22 mouse cellular contexts compared by ENCODE assay signal in the genomic region with DNA sequence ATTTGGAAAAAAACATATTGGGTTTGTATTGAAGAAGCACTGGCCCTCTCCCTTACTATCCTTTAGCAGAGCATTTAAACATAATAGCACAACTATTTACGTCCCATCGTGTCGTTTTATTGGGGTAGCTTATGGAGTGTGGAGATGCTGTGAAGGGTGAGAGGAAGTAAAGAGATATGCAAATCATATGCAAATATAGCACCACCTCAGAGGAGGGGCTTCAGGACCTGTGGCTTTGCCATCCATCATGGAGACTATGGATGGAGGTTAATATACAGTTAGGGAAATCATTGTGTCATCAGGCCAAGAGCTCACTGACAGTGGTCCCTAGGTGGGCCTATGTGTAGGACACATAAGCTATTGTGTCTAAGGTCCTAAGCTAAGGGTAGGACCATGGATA.
A peak's percentile ranks its signal among the peaks of the same experiment; 100 is the strongest.
DNase-seq lines count a peak whose midpoint lies in the region; ATAC-seq lines count a peak whose summit lies in the region.
"Had no signal": no experiment of that assay in that cellular context is flagged by ENCODE, and none has a peak within 500 bp of the region (broad histone marks: within the 10 kb centered on the region; RNA-seq: fewer than 3 reads in every experiment).

No protein-coding gene starts in this region.

- H3K27me3 ChIP-seq in midbrain, embryonic 11.5 days (ENCODE audit: control insufficient read depth, insufficient read depth, low read length) = no peaks in the 10 kb centered on the region
- no peaks in the 10 kb centered on the region for H3K27me3 ChIP-seq in midbrain, embryonic 16.5 days (ENCODE audit: control insufficient read depth, insufficient read depth, low read depth, low read length)
- H3K27me3 ChIP-seq in embryonic facial prominence, embryonic 10.5 days (replicated peaks; ENCODE audit: low read depth, poor library complexity, severe bottlenecking) = peaks cover 6% of the 10 kb centered on the region; the same call in 1 of the 2 replicates
- H3K27me3 ChIP-seq in forebrain, embryonic 12.5 days = peaks cover 11% of the 10 kb centered on the region; the same call in 1 of the 2 replicates
- H3K27me3 ChIP-seq in hindbrain, embryonic 13.5 days = peaks cover 30% of the 10 kb centered on the region; the same call in 1 of the 2 replicates
- H3K27me3 ChIP-seq: embryonic facial prominence, embryonic 13.5 days; limb, embryonic 13.5 days; liver, embryonic 12.5 days had no signal

- no peak overlapping the region for H3K9ac ChIP-seq in midbrain, embryonic 11.5 days (ENCODE audit: low read length)
- no peak overlapping the region for H3K9ac ChIP-seq in midbrain, embryonic 16.5 days (ENCODE audit: low read depth, low read length)
- H3K9ac ChIP-seq in forebrain, embryonic 12.5 days = no peak overlapping the region
- H3K9ac ChIP-seq in hindbrain, embryonic 13.5 days = no peak overlapping the region
- H3K9ac ChIP-seq: embryonic facial prominence, embryonic 13.5 days; heart, embryonic 15.5 days; limb, embryonic 13.5 days; liver, embryonic 12.5 days; midbrain, embryonic 15.5 days had no signal

- no peak overlapping the region for H3K4me2 ChIP-seq in midbrain, embryonic 11.5 days
- H3K4me2 ChIP-seq in midbrain, embryonic 16.5 days (ENCODE audit: low read length) = no peak overlapping the region
- H3K4me2 ChIP-seq in forebrain, embryonic 12.5 days = 0 out of 2 replicates have a peak overlapping the region, but pooled peaks have one; percentile 0
- H3K4me2 ChIP-seq in hindbrain, embryonic 13.5 days = no peak overlapping the region
- H3K4me2 ChIP-seq: embryonic facial prominence, embryonic 13.5 days; heart, embryonic 15.5 days; limb, embryonic 13.5 days; liver, embryonic 12.5 days; midbrain, embryonic 15.5 days had no signal

- ATAC-seq in midbrain, embryonic 11.5 days (ENCODE audit: low FRiP score) = peak; percentile 40; the same call in 1 of the 2 replicates
- ATAC-seq in midbrain, embryonic 16.5 days = no peak; the same call in 1 of the 2 replicates
- ATAC-seq in forebrain, embryonic 12.5 days (ENCODE audit: low FRiP score) = peak; percentile 62; the same call in 1 of the 2 replicates
- ATAC-seq in hindbrain, embryonic 13.5 days (ENCODE audit: low FRiP score) = no peak
- no peak for ATAC-seq in megakaryocyte progenitor cell, adult 5-6 weeks (replicated peaks; ENCODE audit: poor library complexity)
- ATAC-seq: liver, embryonic 12.5 days had no signal

- no peaks in the 10 kb centered on the region for H3K9me3 ChIP-seq in midbrain, embryonic 11.5 days (ENCODE audit: control insufficient read depth, low read length)
- no peaks in the 10 kb centered on the region for H3K9me3 ChIP-seq in midbrain, embryonic 16.5 days (replicated peaks; ENCODE audit: control insufficient read depth, low read length, poor library complexity, severe bottlenecking)
- peaks cover 6% of the 10 kb centered on the region; the same call in 1 of the 2 replicates for H3K9me3 ChIP-seq in embryonic facial prominence, embryonic 10.5 days
- H3K9me3 ChIP-seq in forebrain, embryonic 12.5 days = no peaks in the 10 kb centered on the region
- H3K9me3 ChIP-seq in hindbrain, embryonic 13.5 days = no peaks in the 10 kb centered on the region
- H3K9me3 ChIP-seq: embryonic facial prominence, embryonic 13.5 days; heart, embryonic 15.5 days; limb, embryonic 13.5 days; liver, embryonic 12.5 days; midbrain, embryonic 15.5 days had no signal

- H3K4me1 ChIP-seq in midbrain, embryonic 11.5 days (ENCODE audit: control insufficient read depth, insufficient read depth, low read length) = peaks cover 8% of the 10 kb centered on the region; the same call in 1 of the 2 replicates
- H3K4me1 ChIP-seq in midbrain, embryonic 16.5 days (ENCODE audit: control insufficient read depth, insufficient read depth, low read length) = peaks cover 5% of the 10 kb centered on the region; the same call in 1 of the 2 replicates
- H3K4me1 ChIP-seq in embryonic facial prominence, embryonic 10.5 days = peaks cover 42% of the 10 kb centered on the region
- peaks cover 49% of the 10 kb centered on the region for H3K4me1 ChIP-seq in forebrain, embryonic 12.5 days
- H3K4me1 ChIP-seq in hindbrain, embryonic 13.5 days (replicated peaks) = peaks cover 38% of the 10 kb centered on the region
- H3K4me1 ChIP-seq: heart, embryonic 15.5 days; liver, embryonic 12.5 days had no signal

- no peak for DNase-seq in midbrain, embryonic 11.5 days (ENCODE audit: low spot score, missing footprints)
- no peak for DNase-seq in embryonic facial prominence, embryonic 10.5 days (ENCODE audit: low spot score)
- DNase-seq in testis, postnatal 14 days (ENCODE audit: low spot score) = no peak
- DNase-seq: adrenal gland, adult 8-10 months; cerebellum, adult 11-12 months; cerebellum, postnatal 14 days; heart, postnatal 36 days; kidney, adult 2 months; kidney, postnatal 10 days; lung, adult 18-20 months; lung, postnatal 10 days; thymus, postnatal 14 days had no signal

- H3K4me3 ChIP-seq in midbrain, embryonic 11.5 days (ENCODE audit: low read depth, low read length) = no peak overlapping the region
- no peak overlapping the region for H3K4me3 ChIP-seq in midbrain, embryonic 16.5 days (ENCODE audit: low read depth, low read length)
- H3K4me3 ChIP-seq in embryonic facial prominence, embryonic 10.5 days = no peak overlapping the region
- H3K4me3 ChIP-seq in forebrain, embryonic 12.5 days (replicated peaks) = no peak overlapping the region
- H3K4me3 ChIP-seq in hindbrain, embryonic 13.5 days = no peak overlapping the region
- H3K4me3 ChIP-seq: embryonic facial prominence, embryonic 13.5 days; erythroblast, embryonic 14.5 days; heart, embryonic 15.5 days; limb, embryonic 13.5 days; liver, embryonic 12.5 days; midbrain, embryonic 15.5 days had no signal

- WGBS in midbrain, embryonic 11.5 days = 88% methylated on average over 3 of the region's 3 CpGs
- 68% methylated on average over 3 of the region's 3 CpGs for WGBS in midbrain, embryonic 16.5 days
- WGBS in embryonic facial prominence, embryonic 10.5 days = 71% methylated on average over 3 of the region's 3 CpGs
- WGBS in forebrain, embryonic 12.5 days = 52% methylated on average over 3 of the region's 3 CpGs
- WGBS in hindbrain, embryonic 13.5 days = 50% methylated on average over 3 of the region's 3 CpGs

- no peak overlapping the region for H3K27ac ChIP-seq in midbrain, embryonic 11.5 days (ENCODE audit: low read depth, low read length)
- no peak overlapping the region for H3K27ac ChIP-seq in midbrain, embryonic 16.5 days (ENCODE audit: low read length)
- 0 out of 2 replicates have a peak overlapping the region, but pooled peaks have one; percentile 36 for H3K27ac ChIP-seq in embryonic facial prominence, embryonic 10.5 days (replicated peaks)
- H3K27ac ChIP-seq in forebrain, embryonic 12.5 days = peak overlapping the region; percentile 65
- H3K27ac ChIP-seq in hindbrain, embryonic 13.5 days = 0 out of 2 replicates have a peak overlapping the region, but pooled peaks have one; percentile 19
- H3K27ac ChIP-seq: embryonic facial prominence, embryonic 13.5 days; heart, embryonic 15.5 days; limb, embryonic 13.5 days; liver, embryonic 12.5 days; midbrain, embryonic 15.5 days had no signal

- no peaks in the 10 kb centered on the region for H3K36me3 ChIP-seq in midbrain, embryonic 11.5 days (ENCODE audit: control insufficient read depth, insufficient read depth, low read length)
- no peaks in the 10 kb centered on the region for H3K36me3 ChIP-seq in midbrain, embryonic 16.5 days (ENCODE audit: control insufficient read depth, insufficient read depth, low read length)
- H3K36me3 ChIP-seq in embryonic facial prominence, embryonic 10.5 days (replicated peaks) = no peaks in the 10 kb centered on the region
- H3K36me3 ChIP-seq in forebrain, embryonic 12.5 days (replicated peaks) = no peaks in the 10 kb centered on the region
- H3K36me3 ChIP-seq in hindbrain, embryonic 13.5 days = no peaks in the 10 kb centered on the region
- H3K36me3 ChIP-seq: embryonic facial prominence, embryonic 13.5 days; heart, embryonic 15.5 days; limb, embryonic 13.5 days; liver, embryonic 12.5 days; midbrain, embryonic 15.5 days had no signal

Comparison
In these comparisons a context has a peak if more than half of its experiments do, and no peak if none do; other contexts are left out.
1. ATAC-seq: peak in midbrain, embryonic 11.5 days (single experiment) and forebrain, embryonic 12.5 days (single experiment); none in midbrain, embryonic 16.5 days (single experiment), hindbrain, embryonic 13.5 days (single experiment) and megakaryocyte progenitor cell, adult 5-6 weeks (single experiment).
2. H3K27ac ChIP-seq: peak in embryonic facial prominence, embryonic 10.5 days (single experiment), forebrain, embryonic 12.5 days (single experiment) and hindbrain, embryonic 13.5 days (single experiment); none in midbrain, embryonic 11.5 days (single experiment) and midbrain, embryonic 16.5 days (single experiment).